Mouse (Mus musculus): ENCODE results near the gene Vwa1.

DNA sequence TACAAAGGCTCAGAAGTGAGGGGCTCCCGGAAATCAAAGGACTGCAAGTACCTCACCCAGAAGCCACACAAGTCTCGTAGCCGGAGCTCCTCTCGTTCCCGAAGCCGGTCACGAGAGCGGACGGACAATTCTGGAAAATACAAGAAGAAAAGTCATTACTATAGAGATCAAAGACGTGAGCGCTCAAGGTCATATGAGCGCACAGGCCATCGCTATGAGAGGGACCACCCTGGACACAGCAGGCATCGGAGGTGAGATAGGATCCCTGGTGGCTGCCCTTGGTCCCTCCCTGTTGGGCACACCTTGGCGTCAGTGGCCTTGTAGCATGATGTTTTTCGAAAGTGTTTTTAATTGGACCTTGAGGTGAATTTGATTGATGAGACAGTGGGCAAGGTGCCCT is 48.9 kb upstream of the Vwa1 start:
- TF ChIP-seq GATA1 (IDR thresholded peaks at IDR 0.05; ENCODE audit: low read length) = no peak
- no peak for TF ChIP-seq TAL1 (IDR thresholded peaks at IDR 0.05; ENCODE audit: low read length)

Data from erythroblast, embryonic 14.5 days (primary cell).